Mouse (Mus musculus): ENCODE measurements at regions not wholly inside any gene's neighbourhood (a gene's known extent, or its start where the extent isn't known, plus 50 kb on each side); places are given as distances from the start of the nearest gene placed in this dataset.

GRCm38 (mm10) chr6:104040450-104040849 lies 452.1 kb upstream of the Cntn6 start:
- DNase-seq (ENCODE audit: low spot score): no peak

GRCm38 (mm10) chr6:104055996-104056395 lies 436.6 kb upstream of the Cntn6 start:
- no peak for DNase-seq (ENCODE audit: low spot score)

GRCm38 (mm10) chr6:104061692-104062263 lies 430.8 kb upstream of the Cntn6 start:
- no peak for DNase-seq (ENCODE audit: low spot score)

GRCm38 (mm10) chr6:104080581-104080980 lies 412.0 kb upstream of the Cntn6 start:
- no peak for DNase-seq (ENCODE audit: low spot score)

GRCm38 (mm10) chr6:104082242-104082641 lies 410.3 kb upstream of the Cntn6 start:
- DNase-seq (ENCODE audit: low spot score): no peak

- DNase-seq (ENCODE audit: low spot score): no peak
Measured at GRCm38 (mm10) chr6:104108386-104108785, 384.2 kb upstream of the Cntn6 start.
